Mouse (Mus musculus): ENCODE data around the gene Urad.

Urad gene

GRCm38 (mm10) chr5:147322183-147322582 is at the start of gene Urad:
Urad (minus strand) TSS chr5:147322440.
- no peak for DNase-seq (ENCODE audit: low read depth, low spot score)

GRCm38 (mm10) chr5:147370276-147370675 is 48.0 kb upstream of the Urad start:
- DNase-seq (ENCODE audit: low read depth, low spot score), result no peak

DNA sequence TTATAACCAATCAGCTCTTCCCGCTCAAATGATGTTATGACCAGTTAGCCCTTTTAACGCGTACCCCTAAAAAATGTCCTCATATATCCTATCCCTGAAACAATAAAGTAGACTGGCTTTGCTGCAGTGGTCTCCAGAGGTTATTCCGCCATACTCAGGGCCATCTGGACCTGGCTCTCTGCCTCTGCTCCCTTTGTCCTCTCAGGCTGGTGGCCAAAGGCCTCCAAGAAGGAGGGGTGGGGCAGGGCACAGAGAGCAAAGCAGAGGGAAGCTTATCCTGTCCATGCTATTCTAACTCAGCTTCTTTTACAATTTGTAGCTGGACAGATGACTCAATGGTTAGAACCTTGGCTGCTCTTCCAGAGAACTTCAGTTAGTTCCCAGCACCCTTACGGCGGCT is 46.0 kb upstream of the Urad start:
- no peak for DNase-seq (ENCODE audit: low read depth, low spot score)

DNA sequence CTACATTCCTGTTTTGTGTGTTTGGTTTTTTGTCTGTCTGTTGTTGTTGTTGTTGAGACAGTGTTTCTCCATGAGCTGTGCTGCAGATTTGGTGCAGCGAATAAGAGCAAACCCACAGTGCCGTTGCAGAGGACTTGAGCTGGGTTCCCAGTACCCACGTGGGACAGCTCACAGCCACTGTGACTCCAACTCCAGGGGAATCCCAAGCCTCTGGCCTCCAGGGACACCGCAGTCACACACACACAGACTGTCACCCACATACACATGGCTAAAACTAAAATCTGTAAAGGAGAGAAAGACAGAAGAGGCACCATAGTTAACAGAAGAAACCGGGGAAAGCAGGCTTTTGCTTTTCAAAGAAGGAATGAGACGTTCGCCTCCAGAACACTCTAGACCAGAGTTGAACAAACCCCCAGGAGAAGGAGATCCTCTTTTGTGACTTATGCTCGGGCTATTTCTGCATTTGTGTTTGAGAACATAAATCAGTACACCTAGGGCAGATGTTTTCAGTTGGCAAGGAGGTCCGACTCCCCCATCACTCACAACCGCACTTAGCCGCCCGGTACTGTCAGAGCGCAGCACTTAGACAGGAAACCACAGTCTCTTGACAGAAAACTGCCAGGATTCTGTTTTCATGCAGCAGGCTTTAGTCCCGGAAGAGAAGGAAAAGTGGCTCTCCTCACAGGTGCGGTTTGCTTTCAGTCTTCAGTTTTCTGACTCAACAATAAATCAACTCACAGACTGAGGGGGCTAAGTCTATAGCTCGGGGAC is 43.9 kb upstream of the Urad start:
- no peak for DNase-seq (ENCODE audit: low read depth, low spot score)

DNA sequence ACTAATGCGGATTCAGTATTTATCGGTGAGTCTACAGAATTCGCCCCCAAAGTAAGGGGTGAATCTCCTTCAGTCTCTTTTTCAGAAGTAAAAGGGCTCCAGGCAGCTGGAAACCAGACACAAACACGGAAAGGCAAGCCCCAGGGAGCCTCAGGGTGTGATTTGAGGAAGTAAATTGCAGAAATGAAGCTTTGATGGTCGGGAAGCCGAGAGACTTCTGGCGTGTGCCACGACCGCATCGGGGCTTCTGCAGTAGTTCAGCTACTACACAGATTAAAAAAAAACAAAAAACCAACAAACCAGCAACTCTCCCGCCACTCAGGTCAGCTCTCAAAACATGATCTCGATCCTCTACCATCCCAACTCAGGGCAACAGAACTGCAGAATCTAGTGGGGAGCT is 40.8 kb upstream of the Urad start:
- DNase-seq (ENCODE audit: low read depth, low spot score), result no peak

DNA sequence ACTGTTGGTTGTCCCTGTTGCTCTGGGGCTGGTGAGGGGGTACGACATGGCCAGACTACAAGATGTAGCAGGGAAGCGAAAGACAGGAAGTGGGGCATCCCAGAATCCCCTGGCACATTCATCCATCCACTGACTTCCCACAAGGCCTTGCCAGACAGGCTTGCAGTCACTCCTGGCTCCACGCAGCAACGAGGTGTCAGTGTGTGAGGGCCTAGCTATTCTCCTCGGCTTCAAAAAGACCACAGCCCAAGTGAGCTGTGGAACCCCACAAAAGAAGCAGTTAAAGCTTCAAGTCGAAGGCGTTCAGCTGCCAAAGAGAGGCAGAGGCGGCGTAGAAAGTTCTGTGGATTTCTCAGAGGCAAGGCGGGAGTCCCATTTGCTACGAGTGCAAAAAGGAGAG is 36.2 kb upstream of the Urad start:
- no peak for DNase-seq (ENCODE audit: low read depth, low spot score)

GRCm38 (mm10) chr5:147357536-147357935 is 35.3 kb upstream of the Urad start:
- no peak for DNase-seq (ENCODE audit: low read depth, low spot score)

DNA sequence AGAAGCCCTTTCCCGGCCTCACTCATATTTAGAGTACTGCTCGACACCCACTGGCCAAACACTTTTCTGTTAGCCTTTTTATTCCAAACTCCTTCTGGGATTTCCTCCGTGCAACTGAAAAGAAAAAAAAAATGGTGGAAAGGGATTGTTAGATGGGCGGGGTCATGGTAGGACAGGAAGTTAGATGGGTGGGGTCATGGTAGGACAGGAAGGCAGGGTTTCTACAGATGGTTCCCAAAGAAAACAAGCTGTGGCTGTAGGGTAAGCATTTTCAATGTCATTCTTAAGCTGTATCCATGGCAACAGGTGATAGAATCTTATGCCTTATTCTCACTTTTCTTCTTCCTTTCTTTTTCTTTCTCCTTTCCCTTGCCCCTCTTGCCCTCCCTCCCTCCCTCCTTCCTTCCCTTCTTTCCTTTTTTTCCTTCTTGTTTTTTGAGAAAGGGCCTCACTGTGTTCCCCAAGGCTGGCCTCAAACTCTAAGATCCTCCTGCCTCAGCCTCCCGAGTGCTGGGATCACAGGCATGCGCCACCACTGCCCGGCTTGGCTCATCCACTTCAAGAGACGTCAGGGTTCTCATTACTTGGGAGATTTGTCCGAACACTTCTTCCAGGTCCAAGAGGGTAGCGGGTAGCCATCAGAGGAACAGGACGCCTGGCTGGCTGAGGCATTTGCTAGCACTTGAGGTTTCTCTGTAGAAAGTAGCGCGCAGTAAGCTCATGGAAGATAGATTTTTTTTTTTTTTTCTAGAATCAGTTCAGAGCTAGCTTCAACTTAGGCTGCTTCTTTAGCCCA is 34.2 kb upstream of the Urad start:
- DNase-seq (ENCODE audit: low read depth, low spot score), result no peak

DNA sequence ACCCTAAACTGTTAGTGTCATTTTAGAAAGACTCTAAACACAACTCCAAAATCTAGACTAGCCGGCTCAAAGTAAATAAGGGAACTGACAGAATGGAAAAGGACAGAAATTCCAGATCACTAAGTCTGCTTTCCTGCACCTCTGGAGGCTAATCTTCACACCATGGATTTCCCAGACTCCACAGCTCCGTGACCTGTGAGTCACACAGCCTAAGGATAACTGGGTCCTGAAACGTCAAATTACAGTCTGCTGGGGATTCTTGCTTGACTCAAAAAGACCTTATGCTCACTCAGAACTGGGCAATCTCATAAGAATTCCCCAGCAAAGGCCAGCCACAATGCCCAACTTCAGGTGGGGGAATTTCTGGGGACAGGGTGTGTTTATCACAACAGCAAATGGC is 33.5 kb upstream of the Urad start:
- DNase-seq (ENCODE audit: low read depth, low spot score), result no peak

DNA sequence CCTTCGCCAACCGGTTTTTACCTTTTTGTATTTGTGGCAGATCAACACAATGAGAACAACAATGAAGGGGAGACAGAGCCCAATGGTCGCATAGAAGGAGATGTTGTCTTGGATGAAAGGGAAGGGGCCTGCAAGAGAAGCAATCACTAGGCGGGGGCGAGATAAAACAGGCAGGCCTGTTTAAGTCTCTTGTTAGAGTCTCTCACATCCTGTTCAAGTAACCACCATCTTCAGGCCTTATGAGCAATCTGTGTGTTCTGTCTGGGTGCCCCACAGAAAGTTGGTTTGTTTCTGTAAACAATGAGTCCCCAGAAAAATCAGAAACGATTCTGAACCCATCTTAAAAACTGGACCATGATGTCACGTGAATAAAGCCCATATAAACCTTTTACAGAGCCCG is 32.7 kb upstream of the Urad start:
- no peak for DNase-seq (ENCODE audit: low read depth, low spot score)

DNA sequence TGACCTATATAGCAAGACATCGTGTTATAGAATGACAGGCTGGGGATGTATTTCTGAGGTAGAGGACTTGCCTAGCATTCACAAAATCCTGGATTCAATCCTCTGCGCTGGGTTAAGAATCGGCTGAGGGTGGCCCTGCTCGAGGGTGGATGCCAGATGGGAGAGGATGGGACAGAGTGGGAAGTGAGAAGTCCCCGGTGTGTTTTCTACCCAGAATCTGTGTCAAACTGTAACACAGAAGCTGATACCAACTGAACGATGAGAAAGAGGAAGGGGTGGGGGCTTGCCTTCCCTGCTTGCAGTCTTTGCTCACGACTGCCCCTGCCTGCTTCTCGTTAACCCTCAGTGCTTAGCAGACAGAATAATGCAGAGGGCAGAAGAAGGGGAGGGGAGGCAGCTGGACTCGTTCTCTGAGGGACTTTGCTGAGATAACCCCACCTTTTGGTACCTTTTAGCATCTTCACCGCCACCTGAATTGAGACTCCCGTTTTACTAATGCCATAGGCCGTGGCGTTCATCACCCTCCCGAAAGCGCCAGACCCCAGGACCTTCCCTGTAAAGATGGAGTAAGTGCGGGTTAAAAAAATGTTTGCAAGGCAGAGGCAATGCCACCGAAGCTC is 32.0 kb upstream of the Urad start:
- DNase-seq (ENCODE audit: low read depth, low spot score), result no peak

- no peak for DNase-seq (ENCODE audit: low read depth, low spot score)
Measured at GRCm38 (mm10) chr5:147351931-147352330, 29.7 kb upstream of the Urad start.

- DNase-seq (ENCODE audit: low read depth, low spot score), result no peak
Measured at GRCm38 (mm10) chr5:147345981-147346380, 23.7 kb upstream of the Urad start.

- no peak for DNase-seq (ENCODE audit: low read depth, low spot score)
Measured at GRCm38 (mm10) chr5:147343904-147344303, 21.7 kb upstream of the Urad start.

GRCm38 (mm10) chr5:147342901-147343300 is 20.7 kb upstream of the Urad start:
- DNase-seq (ENCODE audit: low read depth, low spot score), result no peak

DNA sequence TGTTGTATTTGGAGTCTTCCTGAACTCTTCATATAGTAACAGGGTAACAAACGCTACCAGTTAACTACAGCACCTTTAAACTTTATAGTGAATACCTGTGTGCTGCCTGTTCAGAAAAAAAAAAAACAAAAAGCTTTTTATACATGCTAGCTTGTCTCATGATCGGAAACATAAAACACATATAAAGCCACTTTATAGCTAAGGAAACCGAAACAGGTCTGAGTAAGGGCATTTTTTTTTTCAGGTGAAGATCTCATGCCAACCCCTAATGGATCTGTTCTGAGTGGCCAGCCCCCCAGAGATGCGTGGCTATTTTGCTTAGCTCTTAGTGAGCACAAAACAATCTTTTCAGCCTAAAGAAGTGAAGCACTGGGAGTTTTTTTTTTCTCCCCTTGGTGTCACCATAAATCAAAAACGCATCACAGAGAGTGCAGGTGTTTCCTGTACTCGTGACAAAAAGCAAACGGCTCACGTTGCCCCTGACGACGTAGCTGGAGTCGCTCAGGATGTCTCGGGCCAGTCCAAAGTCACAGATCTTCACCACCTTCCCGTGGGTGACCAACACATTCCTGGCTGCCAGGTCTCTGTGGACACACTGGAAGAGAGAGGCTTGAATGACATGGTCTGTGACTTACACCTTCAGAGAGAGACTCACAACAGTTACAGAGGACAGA is 18.6 kb upstream of the Urad start:
- peak; percentile 31 for DNase-seq (ENCODE audit: low read depth, low spot score)

DNA sequence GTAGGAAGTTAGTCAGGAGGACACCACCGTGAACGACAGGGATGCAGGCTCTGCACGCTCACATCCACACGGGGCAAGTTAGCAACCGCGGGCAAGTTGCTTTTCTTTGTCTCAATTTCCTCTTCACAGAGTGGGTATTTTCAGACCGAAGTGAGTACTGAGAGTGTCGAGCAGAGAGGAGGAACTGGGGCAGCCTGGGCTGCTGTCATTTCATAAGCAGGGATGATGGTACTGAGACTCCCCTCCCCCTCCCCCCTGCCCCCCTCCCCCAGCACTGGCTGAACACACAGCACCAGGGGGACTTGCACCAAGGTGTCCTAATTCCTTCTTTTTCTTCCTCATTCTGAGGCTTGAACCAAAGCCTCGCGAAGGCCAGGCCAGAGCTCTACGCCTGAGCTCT is 17.3 kb upstream of the Urad start:
- DNase-seq (ENCODE audit: low read depth, low spot score), result no peak

GRCm38 (mm10) chr5:147338967-147339366 is 16.7 kb upstream of the Urad start:
- DNase-seq (ENCODE audit: low read depth, low spot score), result no peak

DNA sequence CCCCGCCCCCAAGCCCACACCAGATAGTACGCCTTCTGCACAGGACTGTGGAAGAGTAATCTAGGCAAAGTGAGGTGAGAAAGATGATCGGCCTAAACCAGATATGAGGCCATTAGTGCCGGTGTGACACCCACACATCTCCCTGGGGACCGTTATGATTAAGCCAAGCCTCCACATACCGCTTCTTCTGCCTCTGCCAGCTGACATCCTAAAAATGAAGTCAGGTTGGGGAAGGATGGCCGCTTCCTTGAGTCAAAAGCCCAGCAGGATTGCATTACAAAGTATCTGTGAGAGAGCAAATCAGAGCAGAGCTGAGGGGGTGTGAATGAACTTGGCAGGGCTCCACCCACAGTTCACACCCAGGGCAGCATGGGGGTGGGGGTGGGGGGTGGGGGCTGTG is 10.5 kb upstream of the Urad start:
- no peak for DNase-seq (ENCODE audit: low read depth, low spot score)

DNA sequence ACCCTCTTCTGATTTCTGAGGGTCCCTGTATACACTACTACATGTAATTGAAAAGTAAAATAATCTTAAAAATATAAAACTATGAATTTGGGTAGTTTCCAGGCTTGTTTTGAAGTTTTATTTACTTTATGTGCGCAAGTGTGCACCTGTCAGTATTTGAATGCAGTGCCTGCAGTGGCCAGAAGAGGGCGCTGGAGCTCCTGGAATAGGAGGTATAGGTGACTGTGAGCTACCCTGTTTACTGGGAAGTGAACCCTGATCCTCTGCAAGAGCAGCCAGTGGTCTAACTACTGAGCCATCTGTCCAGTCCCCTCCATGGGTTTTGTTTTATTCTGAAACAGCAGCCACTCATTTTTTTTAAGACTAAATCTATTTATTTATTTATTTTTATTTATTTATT is 9.3 kb upstream of the Urad start:
- DNase-seq (ENCODE audit: low read depth, low spot score), result peak; percentile 56

- no peak for DNase-seq (ENCODE audit: low read depth, low spot score)
Measured at GRCm38 (mm10) chr5:147329946-147330345, 7.7 kb upstream of the Urad start.

DNA sequence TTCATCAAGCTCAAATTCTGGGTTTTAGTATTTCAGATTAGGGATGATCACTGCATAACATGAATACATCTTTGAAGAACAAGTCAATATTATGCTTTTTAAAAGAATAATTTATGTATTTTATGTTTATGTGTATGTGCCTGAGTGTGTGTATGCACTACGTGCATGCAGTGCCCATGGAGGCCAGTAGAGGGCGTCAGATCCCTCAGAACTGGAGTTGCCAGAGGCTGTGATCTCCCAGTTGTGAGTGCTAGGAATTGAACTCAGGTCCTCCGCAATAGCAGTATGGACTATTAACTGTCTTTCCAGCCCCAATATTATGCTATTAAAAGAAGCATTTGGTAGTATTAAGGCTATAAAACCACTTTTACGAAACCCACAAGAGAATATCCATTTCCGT is 5.4 kb upstream of the Urad start:
- DNase-seq (ENCODE audit: low read depth, low spot score), result no peak

All from forelimb bud, embryonic 11.5 days (tissue).